Mouse (Mus musculus) adrenal gland, adult 2 months (tissue): ENCODE results near the gene Primpol. TPM values are rescaled to one million over a fixed set of nuclear protein-coding genes. Genes with fewer than 3 reads are reported as not detected.
A peak's percentile ranks its signal among the peaks of the same experiment; 100 is the strongest.

ENCODE experiments used
- DNase-seq: peaks from one replicate; pipeline ENCODE4 v3.0.0; 2021
- long read RNA-seq: library from polyadenylated mRNA; stranded (forward); transcript quantifications from one replicate; pipeline ENCODE4 v2.0.0, GENCODE M21; 2021
- polyA plus RNA-seq: library from polyadenylated mRNA; depleted of rRNA; stranded (reverse); fragments of >200 nt; gene quantifications from 2 replicates; pipeline ENCODE4 v1.2.3, GENCODE M21; 2012; rRNA removed
- total RNA-seq, 2 experiments: library from RNA; stranded (reverse); gene quantifications; 2 replicates each; pipeline ENCODE4 v1.2.3; 2021

The Primpol gene
- total RNA-seq (10 to 100 TPM; 12.2 to 16.7 TPM), polyA plus RNA-seq (0.52 and 0.68 TPM in 2 replicates)
- long read RNA-seq, partial matches to known transcripts = 0 of 3 reads
- long read RNA-seq, other reads (novel, unspliced or antisense) = 1 of 3 reads

- DNase-seq = peak; percentile 99
Observed at GRCm38 (mm10) chr8:46616879-46617689, at the start of gene Primpol, which contains the start of gene Casp3. Gene Primpol, minus strand, starts transcription at chr8:46617212. Gene Casp3, plus strand, starts transcription at chr8:46617291.

GRCm38 (mm10) chr8:46655919-46656318 is 38.9 kb upstream of the Primpol start:
- DNase-seq = no peak

GRCm38 (mm10) chr8:46651872-46652271 is 34.9 kb upstream of the Primpol start:
- peak; percentile 84 for DNase-seq

GRCm38 (mm10) chr8:46648421-46648820 is 31.4 kb upstream of the Primpol start:
- DNase-seq = no peak

GRCm38 (mm10) chr8:46641272-46641671 is 24.3 kb upstream of the Primpol start:
- DNase-seq = no peak

- DNase-seq = no peak
Observed at GRCm38 (mm10) chr8:46639852-46640251, 22.8 kb upstream of the Primpol start.

GRCm38 (mm10) chr8:46639010-46639571 is 22.1 kb upstream of the Primpol start:
- peak; percentile 62 for DNase-seq

- DNase-seq = no peak
Observed at GRCm38 (mm10) chr8:46630932-46631331, 13.9 kb upstream of the Primpol start.

GRCm38 (mm10) chr8:46630422-46630821 is 13.4 kb upstream of the Primpol start:
- no peak for DNase-seq

- no peak for DNase-seq
Observed at GRCm38 (mm10) chr8:46628645-46629044, 11.6 kb upstream of the Primpol start.

GRCm38 (mm10) chr8:46627881-46628280 is 10.9 kb upstream of the Primpol start:
- DNase-seq = no peak

GRCm38 (mm10) chr8:46626642-46627041 is 9.6 kb upstream of the Primpol start:
- no peak for DNase-seq

GRCm38 (mm10) chr8:46625166-46625565 is 8.2 kb upstream of the Primpol start:
- DNase-seq = no peak

- no peak for DNase-seq
Observed at GRCm38 (mm10) chr8:46622446-46623270, 5.6 kb upstream of the Primpol start.

GRCm38 (mm10) chr8:46618639-46619320 is 1.8 kb upstream of the Primpol start:
- no peak for DNase-seq

- DNase-seq = no peak
Observed at GRCm38 (mm10) chr8:46617690-46618620, 943 bp upstream of the Primpol start.

GRCm38 (mm10) chr8:46615936-46616335 is 1.1 kb downstream of the Primpol start:
- no peak for DNase-seq

- DNase-seq = no peak
Observed at GRCm38 (mm10) chr8:46613377-46613776, 3.6 kb downstream of the Primpol start.

GRCm38 (mm10) chr8:46612913-46613312 is 4.1 kb downstream of the Primpol start:
- DNase-seq = no peak

- DNase-seq = no peak
Observed at GRCm38 (mm10) chr8:46611557-46611956, 5.5 kb downstream of the Primpol start.

- no peak for DNase-seq
Observed at GRCm38 (mm10) chr8:46606930-46607329, 10.1 kb downstream of the Primpol start.
